Mouse (Mus musculus): ENCODE results near the gene Slc25a44.

Gene Slc25a44

GRCm38 (mm10) chr3:88361096-88361495 is 63.8 kb downstream of the Slc25a44 start:
- no peak for TF ChIP-seq GATA4 (IDR thresholded peaks at IDR 0.05; ENCODE audit: insufficient replicate concordance, low read length)
